Mouse (Mus musculus) cerebellum, postnatal 4 days (tissue): ENCODE results near the gene Tpk1.
"Not testable (repeated sequence)": the region's sequence is repeated elsewhere in the genome, so short reads cannot be mapped to it uniquely, and the experiment has no call there.

Experiments used
- DNase-seq, 2 experiments: peaks; one replicate each; pipeline ENCODE4 v3.0.0; 2022; ENCODE audit warnings: low spot score in 2 of 2, mixed read lengths in 1 of 2

The Tpk1 gene

GRCm38 (mm10) chr6:43640621-43641020 lies 25.5 kb downstream of the Tpk1 start:
- DNase-seq, result no peak

GRCm38 (mm10) chr6:43638865-43639264 lies 27.2 kb downstream of the Tpk1 start:
- DNase-seq, result no peak

- DNase-seq, result no peak
Measured at GRCm38 (mm10) chr6:43638119-43638518, 28.0 kb downstream of the Tpk1 start.

GRCm38 (mm10) chr6:43636980-43637638 lies 29.0 kb downstream of the Tpk1 start:
- no peak for DNase-seq

- DNase-seq, result no peak
Measured at GRCm38 (mm10) chr6:43633308-43633963, 32.6 kb downstream of the Tpk1 start.

- DNase-seq, result no peak
Measured at GRCm38 (mm10) chr6:43632871-43633270, 33.2 kb downstream of the Tpk1 start.

GRCm38 (mm10) chr6:43623448-43623847 lies 42.6 kb downstream of the Tpk1 start:
- not testable (repeated sequence) for DNase-seq

GRCm38 (mm10) chr6:43619258-43619657 lies 46.8 kb downstream of the Tpk1 start:
- no peak for DNase-seq

- no peak for DNase-seq
Measured at GRCm38 (mm10) chr6:43611770-43612169, 54.3 kb downstream of the Tpk1 start.

GRCm38 (mm10) chr6:43590841-43591541 lies 75.1 kb downstream of the Tpk1 start:
- DNase-seq, result no peak

GRCm38 (mm10) chr6:43585274-43585673 lies 80.8 kb downstream of the Tpk1 start:
- no peak for DNase-seq

GRCm38 (mm10) chr6:43581809-43582208 lies 84.3 kb downstream of the Tpk1 start:
- DNase-seq, result no peak

- DNase-seq, result no peak
Measured at GRCm38 (mm10) chr6:43567885-43568284, 98.2 kb downstream of the Tpk1 start.

GRCm38 (mm10) chr6:43562474-43562873 lies 103.6 kb downstream of the Tpk1 start:
- DNase-seq, result no peak

- no peak for DNase-seq
Measured at GRCm38 (mm10) chr6:43551410-43551809, 114.7 kb downstream of the Tpk1 start.

- DNase-seq, result no peak
Measured at GRCm38 (mm10) chr6:43546537-43546936, 119.5 kb downstream of the Tpk1 start.

GRCm38 (mm10) chr6:43537252-43537870 lies 128.7 kb downstream of the Tpk1 start:
- DNase-seq, result no peak

GRCm38 (mm10) chr6:43535459-43535858 lies 130.6 kb downstream of the Tpk1 start:
- DNase-seq, result no peak

- DNase-seq, result no peak
Measured at GRCm38 (mm10) chr6:43533323-43533722, 132.8 kb downstream of the Tpk1 start.

- DNase-seq, result no peak
Measured at GRCm38 (mm10) chr6:43532822-43533221, 133.3 kb downstream of the Tpk1 start.

GRCm38 (mm10) chr6:43531996-43532395 lies 134.1 kb downstream of the Tpk1 start:
- no peak for DNase-seq

- DNase-seq, result no peak
Measured at GRCm38 (mm10) chr6:43528996-43529395, 137.1 kb downstream of the Tpk1 start.
